ENCODE assay signal across 8 mouse cellular contexts in genomic region chr8:79398251-79398981, GRCm38 (mm10). TPM values are rescaled to one million over a fixed set of nuclear protein-coding genes. Genes with fewer than 3 reads are reported as not detected.
DNase-seq lines count a peak whose midpoint lies in the region; ATAC-seq and TF ChIP-seq lines count a peak whose summit lies in the region.

No protein-coding gene starts in this region.

- no peaks in the 10 kb centered on the region for H3K27me3 ChIP-seq in forebrain, embryonic 13.5 days
- H3K27me3 ChIP-seq in hindbrain, embryonic 14.5 days (ENCODE audit: control insufficient read depth, insufficient read depth, low read length), result no peaks in the 10 kb centered on the region
- no peaks in the 10 kb centered on the region for H3K27me3 ChIP-seq in midbrain, embryonic 16.5 days (ENCODE audit: control insufficient read depth, insufficient read depth, low read depth, low read length)

- H3K36me3 ChIP-seq in forebrain, embryonic 13.5 days (ENCODE audit: poor library complexity, severe bottlenecking), result no peaks in the 10 kb centered on the region
- H3K36me3 ChIP-seq in hindbrain, embryonic 14.5 days (replicated peaks; ENCODE audit: control insufficient read depth, insufficient read depth), result no peaks in the 10 kb centered on the region
- no peaks in the 10 kb centered on the region for H3K36me3 ChIP-seq in midbrain, embryonic 16.5 days (ENCODE audit: control insufficient read depth, insufficient read depth, low read length)

- peak; percentile 60 for DNase-seq in gastrocnemius, adult 2 months
- DNase-seq in gastrocnemius, adult 18-20 months (ENCODE audit: low spot score), result no peak
- peak; percentile 71 for DNase-seq in adrenal gland, postnatal 14 days
- DNase-seq in hindbrain, embryonic 14.5 days (ENCODE audit: low spot score), result peak; percentile 66
- peak; percentile 32 for DNase-seq in liver
- DNase-seq in testis, postnatal 14 days (ENCODE audit: low spot score), result peak; percentile 27

- peaks cover 40% of the 10 kb centered on the region for H3K4me1 ChIP-seq in forebrain, embryonic 13.5 days
- H3K4me1 ChIP-seq in hindbrain, embryonic 14.5 days (replicated peaks; ENCODE audit: control insufficient read depth, insufficient read depth, low read length), result peaks cover 28% of the 10 kb centered on the region
- H3K4me1 ChIP-seq in midbrain, embryonic 16.5 days (ENCODE audit: control insufficient read depth, insufficient read depth, low read length), result peaks cover 27% of the 10 kb centered on the region

- no peaks in the 10 kb centered on the region for H3K9me3 ChIP-seq in forebrain, embryonic 13.5 days (replicated peaks)
- H3K9me3 ChIP-seq in hindbrain, embryonic 14.5 days (ENCODE audit: control insufficient read depth, low read length), result no peaks in the 10 kb centered on the region
- H3K9me3 ChIP-seq in midbrain, embryonic 16.5 days (replicated peaks; ENCODE audit: control insufficient read depth, low read length, poor library complexity, severe bottlenecking), result no peaks in the 10 kb centered on the region

- peak overlapping the region; percentile 98 for H3K9ac ChIP-seq in forebrain, embryonic 13.5 days
- peak overlapping the region; percentile 99 for H3K9ac ChIP-seq in hindbrain, embryonic 14.5 days
- H3K9ac ChIP-seq in midbrain, embryonic 16.5 days (ENCODE audit: low read depth, low read length), result peak overlapping the region; percentile 98

- no peak for TF ChIP-seq CTCF in gastrocnemius, adult 2 months (IDR thresholded peaks at IDR 0.05)

- peak overlapping the region; percentile 95 for H3K4me3 ChIP-seq in gastrocnemius, adult 2 months
- peak overlapping the region; percentile 85 for H3K4me3 ChIP-seq in forebrain, embryonic 13.5 days
- H3K4me3 ChIP-seq in hindbrain, embryonic 14.5 days (replicated peaks; ENCODE audit: low read length), result peak overlapping the region; percentile 73
- peak overlapping the region; percentile 92 for H3K4me3 ChIP-seq in midbrain, embryonic 16.5 days (ENCODE audit: low read depth, low read length)

- under 1% methylated on average over 60 of the region's 68 CpGs for WGBS in forebrain, embryonic 13.5 days
- WGBS in hindbrain, embryonic 14.5 days, result under 1% methylated on average over 59 of the region's 68 CpGs
- under 1% methylated on average over 42 of the region's 68 CpGs for WGBS in midbrain, embryonic 16.5 days

- H3K4me2 ChIP-seq in forebrain, embryonic 13.5 days, result peak overlapping the region; percentile 79
- H3K4me2 ChIP-seq in hindbrain, embryonic 14.5 days (replicated peaks), result peak overlapping the region; percentile 56
- peak overlapping the region; percentile 60 for H3K4me2 ChIP-seq in midbrain, embryonic 16.5 days (ENCODE audit: low read length)

- peak; percentile 64 for ATAC-seq in forebrain, embryonic 13.5 days
- peak; percentile 51 for ATAC-seq in hindbrain, embryonic 14.5 days (ENCODE audit: low FRiP score)
- peak; percentile 66 for ATAC-seq in midbrain, embryonic 16.5 days

- intact Hi-C loops in gastrocnemius, adult 2 months (cut with DNase I), result loop anchor here (2.0 to 5.0 kb wide), 2 partner anchors 46 to 104 kb away; partner anchors contain the start of gene Mmaa

- H3K27ac ChIP-seq in gastrocnemius, adult 2 months, result peak overlapping the region; percentile 94
- H3K27ac ChIP-seq in forebrain, embryonic 13.5 days, result peak overlapping the region; percentile 97
- H3K27ac ChIP-seq in hindbrain, embryonic 14.5 days, result peak overlapping the region; percentile 93
- H3K27ac ChIP-seq in midbrain, embryonic 16.5 days (ENCODE audit: low read length), result peak overlapping the region; percentile 95

RNA-seq across cellular contexts. Expression of gene Smad1, which starts 0.9 kb away (rescaled TPM):
- 1 to 10 TPM; 8.9 to 9.5 TPM for total RNA-seq in gastrocnemius, adult 2 months (2021)
- total RNA-seq in gastrocnemius, adult 18-20 months (2021), result 10 to 100 TPM in 1 of 2 experiments, 1 to 10 TPM in 1; 8.9 to 10.6 TPM
- total RNA-seq in adrenal gland, postnatal 14 days (2021), result 30.6 and 42.4 TPM in 2 replicates
- polyA plus RNA-seq in forebrain, embryonic 13.5 days (2015; fragmentation: Nextera tagmentation; extraction: Ambion mirVana), result 49.5 and 50.9 TPM in 2 replicates
- polyA plus RNA-seq in hindbrain, embryonic 14.5 days (2014; fragmentation: Nextera tagmentation; extraction: Ambion mirVana), result 75.5 and 84.3 TPM in 2 replicates
- 58.7 and 66.6 TPM in 2 replicates for polyA plus RNA-seq in midbrain, embryonic 16.5 days (2015; fragmentation: Nextera tagmentation; extraction: Ambion mirVana)
